Mouse (Mus musculus) layer of hippocampus, postnatal 36 days (tissue): ENCODE measurements around the gene Kif9. TPM values are rescaled to one million over a fixed set of nuclear protein-coding genes. Genes with fewer than 3 reads are reported as not detected.
A peak's percentile ranks its signal among the peaks of the same experiment; 100 is the strongest.

Experiments
- DNase-seq, 2 experiments: peaks; one replicate each; pipeline ENCODE4 v3.0.0; 2022
- total RNA-seq, 2 experiments: library from RNA; stranded (reverse); gene quantifications; 2 replicates each; pipeline ENCODE4 v1.2.3; 2021

Kif9 gene
- 1 to 10 TPM; 3.0 to 3.8 TPM for total RNA-seq

DNA sequence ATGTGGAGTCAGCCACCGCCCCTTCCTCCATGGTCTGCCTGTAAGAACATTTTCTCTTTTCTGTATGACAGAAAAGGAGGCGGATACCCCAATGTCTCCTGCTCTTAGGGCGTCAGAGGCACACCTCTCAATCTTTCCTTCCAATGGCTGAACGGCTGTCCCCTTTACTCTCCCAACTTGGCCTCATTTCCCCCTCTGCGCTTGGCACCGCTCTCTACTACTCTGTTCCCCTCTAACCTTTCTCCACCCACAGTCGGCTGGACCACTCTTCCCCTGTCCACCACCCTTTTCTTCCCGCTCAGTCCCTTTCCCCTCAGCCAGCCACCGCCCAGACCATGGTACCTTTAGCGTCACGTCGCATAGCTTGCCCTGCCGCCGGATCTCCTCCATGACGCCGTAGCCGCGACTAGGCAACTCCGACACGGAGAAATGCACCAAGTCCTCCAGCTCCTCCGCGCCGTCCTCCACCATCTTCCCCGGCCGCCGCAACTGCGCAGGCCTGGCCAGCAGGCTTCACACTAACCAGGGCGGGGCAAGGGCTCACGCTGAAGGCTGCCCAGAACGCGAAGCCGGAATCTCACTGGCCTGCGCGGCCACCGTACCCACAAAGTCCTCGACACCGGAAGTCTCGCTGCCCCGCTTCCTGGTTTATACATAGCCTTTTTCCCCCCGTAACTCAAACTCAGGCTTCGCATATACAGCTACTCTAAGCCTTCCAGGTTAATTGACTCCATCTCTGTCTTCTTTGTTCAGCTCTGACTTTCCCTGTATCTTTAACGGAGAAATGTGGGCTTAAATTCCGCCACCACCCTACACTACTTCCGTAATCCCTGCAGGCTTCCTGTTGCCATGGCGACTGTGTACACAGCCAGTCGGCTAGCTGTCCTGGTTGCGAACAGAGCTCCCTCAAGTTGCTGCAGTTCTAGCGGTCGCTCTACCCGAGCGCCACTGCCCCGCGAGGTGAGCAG is at the start of gene Kif9, which contains the start of gene Klhl18:
Kif9 (plus strand) TSS at position 835 of the 968 bp plus-strand sequence.
Klhl18 (minus strand) TSS at position 571 of the 968 bp plus-strand sequence.
- DNase-seq, result peak; percentile 97 to 98

DNA sequence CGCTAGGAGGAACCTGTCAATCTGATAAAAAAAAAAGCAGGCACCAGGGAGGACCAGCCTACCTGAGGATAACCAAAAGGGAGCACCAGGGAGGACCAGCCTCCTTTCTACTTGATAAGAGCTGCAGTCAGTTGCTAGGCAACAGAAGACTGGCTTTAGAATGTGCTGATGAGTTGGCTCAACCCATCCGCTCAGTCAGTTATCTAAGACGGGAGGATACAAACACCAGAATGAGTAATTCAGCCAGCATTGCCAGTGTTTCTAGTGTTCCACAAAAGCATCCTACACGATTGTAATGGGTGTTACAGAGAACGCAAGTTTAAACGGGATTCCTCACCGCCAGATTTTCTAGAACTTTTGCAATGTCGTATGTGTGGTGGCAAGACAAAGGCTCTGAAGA is 45.5 kb upstream of the Kif9 start:
- DNase-seq, result peak; percentile 36 to 44

DNA sequence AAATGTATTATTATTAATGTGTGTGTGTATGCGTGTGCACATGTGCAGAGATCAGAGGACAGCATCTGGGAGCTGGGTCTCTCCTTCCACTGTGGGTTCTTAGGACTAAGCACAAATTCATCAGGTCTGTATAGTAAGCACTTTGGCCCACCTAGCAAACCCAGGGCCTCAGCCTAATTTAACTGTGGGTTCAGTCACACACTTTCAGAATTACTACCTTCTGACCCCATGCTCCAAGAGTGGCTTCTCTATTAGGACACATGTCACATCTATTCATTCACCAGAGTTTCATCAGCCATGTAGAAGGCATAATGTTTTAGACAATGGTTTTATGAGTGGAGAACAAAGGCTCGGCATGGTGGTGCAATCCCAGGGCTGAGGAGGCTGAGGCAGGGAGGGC is 43.7 kb upstream of the Kif9 start:
- DNase-seq, result no peak

DNA sequence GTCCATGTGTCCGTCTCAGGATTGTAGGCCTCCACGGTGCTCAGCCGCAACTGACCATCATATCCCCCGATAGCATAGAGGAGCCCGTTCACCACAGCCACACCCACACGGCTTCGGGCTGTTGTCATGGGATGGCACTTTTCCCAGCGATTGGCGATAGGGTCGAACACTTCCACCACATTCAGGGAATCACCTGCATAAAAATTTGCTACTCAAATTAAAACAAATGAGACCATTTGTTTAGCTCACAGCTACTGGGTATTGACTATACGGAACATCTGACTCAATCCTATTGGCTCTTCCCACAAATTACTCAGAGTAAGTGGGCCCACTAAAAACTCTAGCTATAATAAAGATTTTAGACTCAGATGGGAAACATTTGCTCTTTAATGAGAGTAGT is 40.7 kb upstream of the Kif9 start:
- DNase-seq, result no peak

DNA sequence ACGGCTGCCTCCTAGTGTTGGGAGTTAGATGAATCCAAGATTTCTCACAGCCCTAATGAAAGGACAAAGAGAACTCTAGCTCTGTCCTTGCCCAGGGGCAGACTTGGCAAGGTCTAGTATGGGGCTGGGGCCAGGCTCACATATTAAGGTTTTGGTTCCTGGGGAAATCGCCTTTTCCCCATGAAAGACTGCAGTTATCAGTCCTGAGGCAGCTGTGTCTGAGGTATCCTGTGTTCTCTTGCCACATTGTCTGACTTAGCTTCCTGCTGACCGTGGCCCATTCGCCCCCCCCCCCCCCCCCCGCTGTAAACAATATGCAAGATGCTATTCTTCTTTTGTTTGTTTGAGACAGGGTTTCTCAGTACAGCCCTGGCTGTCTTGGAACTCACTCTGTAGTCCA is 36.7 kb upstream of the Kif9 start:
- DNase-seq, result no peak

DNA sequence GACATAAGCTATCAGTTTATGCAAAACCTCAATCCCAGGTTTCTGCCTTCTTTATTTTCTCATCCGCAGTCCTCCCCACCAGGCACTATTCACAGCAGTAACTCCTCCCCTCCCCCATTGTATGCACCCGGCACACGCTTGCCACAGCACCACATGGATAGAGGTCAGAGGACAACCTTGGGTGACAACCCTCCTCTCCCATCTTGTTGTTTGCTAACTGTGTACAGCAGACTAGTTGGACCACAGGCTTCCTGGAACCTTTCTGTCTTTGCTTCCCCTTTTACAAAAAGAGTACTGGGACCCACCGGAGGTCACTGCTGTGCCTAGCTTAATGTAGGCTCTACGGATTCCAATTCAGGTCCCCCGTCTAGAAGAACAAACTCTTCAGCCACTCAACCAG is 36.2 kb upstream of the Kif9 start:
- no peak for DNase-seq

DNA sequence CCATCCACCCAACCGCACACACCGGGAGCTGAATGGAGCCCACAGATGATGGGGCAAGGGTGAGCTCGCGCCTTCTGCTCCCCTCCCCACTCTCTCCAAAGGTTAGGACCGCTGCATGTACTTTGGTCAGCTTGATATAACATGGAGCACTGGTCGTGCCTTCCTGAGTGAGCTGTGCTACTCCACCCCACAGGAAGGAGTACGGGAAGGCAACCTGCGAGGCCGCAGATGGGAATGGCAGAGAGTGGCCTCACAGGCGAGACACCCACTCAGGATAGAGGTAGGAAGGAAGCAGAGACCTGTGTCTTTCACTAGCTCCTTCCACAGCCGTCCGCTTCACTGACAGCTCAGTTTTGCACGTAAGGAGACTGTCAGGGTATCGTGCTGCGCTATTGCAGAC is 28.4 kb upstream of the Kif9 start:
- DNase-seq, result no peak

DNA sequence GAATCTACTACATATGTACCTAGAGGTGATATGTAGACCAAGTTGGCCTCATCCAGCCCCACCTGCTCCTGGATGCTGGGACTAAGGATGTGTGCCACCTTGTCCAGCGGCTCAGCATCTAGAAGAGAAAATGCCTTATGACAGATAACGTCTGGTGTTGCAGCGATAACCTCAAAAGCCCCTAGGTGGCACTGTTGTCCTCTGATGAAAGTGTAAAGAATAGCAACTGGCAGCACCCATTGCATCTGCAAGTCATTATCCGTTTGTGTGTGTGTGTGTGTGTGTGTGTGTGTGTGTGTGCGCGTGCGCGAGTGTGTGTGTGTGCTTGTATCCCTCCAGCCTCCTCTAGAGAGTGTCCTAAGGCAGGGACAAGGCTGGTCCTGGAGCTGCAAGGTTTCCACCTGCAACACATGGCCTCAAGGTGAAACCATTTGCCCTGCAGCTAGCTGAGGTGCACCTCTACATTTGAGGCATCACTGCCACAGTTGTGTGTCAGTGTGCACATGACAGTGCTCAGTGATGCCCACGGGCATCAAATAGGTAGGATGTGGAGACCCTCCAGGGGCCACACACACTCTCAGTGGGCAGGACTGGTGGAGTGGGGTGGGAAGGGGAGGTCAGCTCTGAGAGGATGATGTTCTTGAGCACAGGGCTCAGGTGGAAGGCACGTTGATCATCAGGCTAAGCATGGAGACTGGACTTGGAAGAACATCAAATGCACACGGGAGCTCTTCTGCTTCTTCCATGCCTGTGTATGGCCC is 27.7 kb upstream of the Kif9 start:
- peak; percentile 64 for DNase-seq

DNA sequence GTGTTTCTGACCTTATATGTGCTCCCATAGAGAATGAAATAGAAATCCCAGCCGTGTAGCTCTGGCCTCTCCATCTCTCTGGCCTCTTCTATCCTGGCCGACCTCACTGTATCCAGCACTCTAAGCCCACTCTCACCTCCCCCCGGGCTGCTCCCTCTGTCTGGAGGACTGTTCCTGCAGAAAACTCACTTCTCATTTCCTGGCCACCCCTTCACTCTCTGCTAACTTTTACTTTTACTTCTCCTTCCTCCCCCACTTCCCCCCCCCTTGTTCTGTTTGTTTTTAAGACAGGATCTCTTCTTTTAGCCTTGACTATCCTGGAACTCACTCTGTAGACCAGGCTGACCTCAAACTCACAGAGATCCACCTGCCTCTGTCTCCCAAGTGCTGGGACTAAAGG is 24.2 kb upstream of the Kif9 start:
- no peak for DNase-seq

DNA sequence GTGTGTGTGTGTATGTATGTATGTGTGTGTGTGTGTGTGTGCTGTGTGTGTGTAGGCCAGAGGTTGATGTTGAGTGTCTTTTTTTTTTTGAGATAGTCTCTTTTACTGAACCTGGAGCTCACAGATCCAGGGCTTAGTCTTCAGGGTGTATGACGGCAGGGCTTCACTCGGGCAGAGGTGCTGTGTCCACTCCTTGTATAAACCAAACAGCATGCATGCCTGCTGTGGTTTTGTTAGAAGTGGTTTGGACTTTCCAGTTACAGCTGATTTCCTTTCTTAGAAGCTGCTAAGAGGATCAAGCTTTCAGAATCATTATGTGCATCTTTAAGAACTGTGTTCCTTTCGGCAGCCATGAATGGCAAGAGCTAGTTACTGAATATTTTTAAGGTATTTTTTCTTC is 18.8 kb upstream of the Kif9 start:
- DNase-seq, result no peak

DNA sequence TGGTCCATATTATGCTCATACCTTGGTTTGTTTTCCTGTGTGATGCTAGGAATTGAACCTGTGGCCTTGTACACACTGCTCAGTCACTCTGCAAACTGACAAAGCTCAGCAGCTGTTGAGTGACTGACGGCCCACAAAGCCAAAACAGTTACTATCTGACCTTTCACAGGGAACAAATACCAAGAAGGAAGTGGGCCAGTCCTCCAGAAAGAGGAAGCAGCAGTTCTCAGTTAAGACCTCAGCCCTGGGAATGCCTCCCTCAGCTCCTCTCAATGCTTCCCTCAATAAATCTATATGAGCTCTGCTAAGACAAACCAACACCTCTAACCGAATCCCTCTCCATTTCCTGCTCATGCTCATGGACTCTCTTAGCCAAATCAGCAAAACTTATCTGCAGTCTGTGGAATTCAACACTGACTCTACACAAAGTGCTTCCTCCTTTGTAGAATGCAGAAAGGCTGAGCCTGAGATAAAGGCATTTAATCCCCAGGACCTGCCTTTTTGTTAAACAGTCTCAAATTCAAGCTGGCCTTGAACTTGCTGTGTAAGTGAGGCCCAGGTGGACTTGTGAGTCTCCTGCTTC is 17.5 kb upstream of the Kif9 start:
- no peak for DNase-seq

DNA sequence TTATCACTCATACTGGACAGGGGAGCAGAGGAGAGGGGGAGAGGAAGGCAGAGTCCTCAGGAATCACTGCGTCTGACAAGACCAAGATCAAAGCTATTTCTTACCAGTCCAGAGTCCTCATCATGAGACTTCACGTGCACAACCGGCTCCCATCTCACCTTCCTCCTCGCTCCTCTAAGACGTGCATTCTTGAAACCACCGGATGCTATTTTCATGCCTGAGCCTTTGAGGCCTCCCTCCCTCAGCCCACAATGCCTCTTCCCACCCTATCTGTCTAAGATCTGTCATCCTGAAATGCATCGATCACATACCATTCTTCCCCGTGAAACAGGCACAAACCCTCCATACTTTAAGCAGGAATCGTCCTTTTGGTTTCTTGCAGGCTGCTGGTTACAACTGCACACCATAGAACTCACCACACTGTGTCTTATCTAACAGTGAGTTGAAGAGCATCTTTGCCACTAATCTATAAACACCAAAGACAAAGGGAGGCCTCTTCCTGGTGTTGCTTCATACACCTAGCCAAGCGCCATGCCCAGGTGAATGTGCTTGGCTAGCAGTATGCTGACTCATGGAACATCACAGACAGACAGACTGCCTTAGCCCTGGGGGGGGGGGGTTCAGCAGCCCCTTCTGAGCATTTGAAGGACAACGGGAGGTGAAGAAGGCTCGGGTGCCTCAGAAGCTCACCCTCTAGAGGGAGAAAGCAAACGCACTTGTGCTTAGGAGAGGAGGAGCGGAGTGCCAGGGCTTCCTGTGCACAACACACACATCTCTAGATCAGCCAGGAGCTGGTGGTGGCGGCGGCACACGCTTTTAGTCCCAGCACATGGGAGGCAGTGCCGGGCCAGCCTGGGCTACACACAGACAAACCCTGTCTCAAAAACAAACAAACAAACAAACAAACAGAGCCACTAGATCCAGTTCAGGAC is 15.6 kb upstream of the Kif9 start:
- no peak for DNase-seq

DNA sequence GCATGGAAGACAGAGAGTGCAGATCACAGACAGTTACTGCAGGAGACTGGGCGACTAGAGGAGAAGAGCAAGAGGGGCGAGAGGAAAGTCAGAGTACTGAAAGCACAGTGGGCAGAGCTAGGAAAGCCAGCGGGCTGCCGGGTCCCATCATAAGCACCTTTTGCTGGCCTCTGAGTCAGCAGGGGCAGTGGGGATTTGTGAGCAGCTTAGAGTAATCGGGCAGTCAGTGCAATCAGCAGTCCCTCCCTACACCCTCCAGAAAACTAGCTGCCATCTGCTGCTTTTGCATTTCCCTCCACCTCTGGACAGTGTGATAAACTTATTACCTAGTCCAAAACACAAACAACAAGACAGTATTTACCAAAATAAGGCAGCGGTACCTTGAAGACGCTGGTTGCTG is 14.4 kb upstream of the Kif9 start:
- DNase-seq, result no peak

DNA sequence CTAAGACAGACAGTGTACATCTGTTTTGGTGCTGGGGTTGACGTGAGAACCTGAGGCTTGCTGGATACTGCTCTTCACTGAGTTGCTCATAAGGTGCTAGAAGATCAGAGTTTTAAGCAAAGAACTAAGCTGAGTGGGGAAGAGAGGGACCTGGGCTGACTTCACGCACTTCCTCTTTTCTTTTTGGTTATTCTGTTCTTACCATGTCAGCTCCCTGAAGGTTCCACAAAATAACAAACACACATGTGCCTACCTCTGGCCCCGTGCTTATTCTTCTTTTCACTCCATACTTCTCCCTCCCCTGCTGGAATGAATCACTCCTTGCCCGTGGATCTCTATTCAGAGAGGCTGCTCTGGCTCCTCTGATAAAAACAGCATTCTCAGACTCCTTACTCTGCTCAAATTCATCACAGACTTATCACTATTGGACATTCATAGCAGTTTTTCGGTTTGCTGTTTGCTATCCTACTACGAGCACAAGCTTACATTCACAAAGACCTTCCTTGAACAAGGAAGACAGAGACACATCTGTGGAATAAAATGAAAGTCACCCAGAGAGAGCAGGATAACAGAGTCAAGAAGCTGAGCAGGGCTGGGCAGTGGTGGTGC is 12.7 kb upstream of the Kif9 start:
- no peak for DNase-seq

DNA sequence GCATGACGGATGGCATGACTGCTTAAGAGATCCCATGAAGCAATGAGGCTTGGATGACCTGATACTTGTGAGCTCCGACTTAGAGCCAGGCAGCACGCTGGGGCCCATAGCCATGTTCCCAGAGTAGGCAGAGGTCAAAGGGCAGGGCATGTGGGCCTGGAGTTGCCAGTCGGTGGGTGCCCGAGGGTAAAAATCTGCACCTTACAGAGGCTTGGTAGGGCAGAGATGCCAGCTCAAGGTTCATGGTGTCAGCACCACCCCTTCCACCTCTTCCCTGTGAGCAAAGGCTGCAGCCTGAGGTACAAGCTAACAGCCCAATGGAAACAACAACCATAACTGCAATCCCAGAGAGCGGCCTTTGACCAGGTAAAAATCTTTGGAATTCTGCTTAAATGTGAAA is 11.4 kb upstream of the Kif9 start:
- no peak for DNase-seq

DNA sequence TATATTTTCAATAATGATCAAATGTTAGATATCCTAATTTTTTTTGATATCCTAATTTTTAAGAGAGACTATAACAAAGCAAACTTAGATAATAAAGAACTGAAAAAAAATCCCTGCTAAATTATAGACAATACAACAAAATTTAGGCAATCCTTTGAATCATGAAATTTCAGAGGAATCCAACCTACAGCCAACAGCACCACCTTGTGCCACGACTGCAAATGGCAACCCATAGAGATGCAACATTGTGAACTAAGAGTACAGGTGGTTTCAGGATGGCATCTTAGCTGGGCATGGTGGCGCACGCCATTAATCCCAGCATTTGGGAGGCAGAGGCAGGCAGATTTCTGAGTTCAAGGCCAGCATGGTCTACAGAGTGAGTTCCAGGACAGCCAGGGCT is 10.6 kb upstream of the Kif9 start:
- no peak for DNase-seq

DNA sequence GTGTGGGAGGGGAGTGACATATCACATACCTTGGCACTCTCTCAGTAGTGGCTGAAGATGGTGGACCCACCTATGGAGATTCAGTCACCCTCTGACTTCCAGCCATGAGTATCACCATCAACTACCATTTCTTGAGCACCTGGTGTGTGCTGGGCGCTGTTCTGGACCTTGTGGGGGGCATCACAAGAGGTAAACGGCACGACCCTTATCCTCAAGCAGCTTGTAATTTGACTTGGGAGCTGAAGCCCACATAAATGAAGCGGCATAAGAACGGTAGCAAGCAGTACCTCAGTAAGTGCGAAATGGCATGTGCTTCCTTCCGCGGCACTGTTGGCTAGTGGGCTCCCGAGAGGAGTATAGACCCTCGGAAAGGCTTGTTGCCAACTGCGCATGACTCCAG is 1.2 kb downstream of the Kif9 start:
- DNase-seq, result no peak

DNA sequence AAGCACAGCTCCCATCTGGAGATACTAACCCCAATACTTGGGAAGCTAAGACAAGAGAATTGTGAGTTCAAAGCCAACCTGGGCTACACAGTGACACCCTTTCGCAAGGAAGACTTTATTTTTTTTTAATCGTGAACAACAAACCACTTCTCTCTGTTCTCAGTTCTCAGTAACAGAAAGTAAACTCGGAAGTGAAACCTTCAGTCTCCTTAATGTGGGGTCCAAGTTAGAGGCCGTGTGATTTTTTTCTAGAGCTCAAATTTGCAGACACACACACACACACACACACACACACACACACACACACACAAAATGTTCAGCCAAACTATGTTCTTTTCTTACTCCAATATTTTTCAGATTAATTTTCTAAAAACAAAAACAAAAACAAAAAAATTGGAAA is 1.9 kb downstream of the Kif9 start:
- no peak for DNase-seq

DNA sequence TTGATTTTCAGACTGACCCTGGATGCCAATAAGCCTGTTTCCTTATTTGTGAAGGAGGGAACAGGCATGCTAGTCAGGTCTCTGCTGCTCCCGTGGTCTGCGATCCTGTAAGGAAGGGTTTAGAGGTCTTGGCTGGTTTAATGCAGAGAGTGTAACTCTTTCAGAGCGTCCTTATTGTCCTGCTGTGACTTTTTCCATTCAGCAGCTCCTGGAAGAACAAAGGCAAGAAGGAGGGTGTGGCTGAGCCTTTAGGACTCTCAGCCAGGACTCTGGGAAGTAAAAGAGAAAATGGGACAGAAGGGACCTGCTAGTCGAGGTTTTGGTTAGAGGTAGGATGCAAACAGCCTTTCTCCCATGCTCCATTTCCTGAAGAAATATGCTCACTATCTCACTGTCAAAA is 12.1 kb downstream of the Kif9 start:
- DNase-seq, result no peak

DNA sequence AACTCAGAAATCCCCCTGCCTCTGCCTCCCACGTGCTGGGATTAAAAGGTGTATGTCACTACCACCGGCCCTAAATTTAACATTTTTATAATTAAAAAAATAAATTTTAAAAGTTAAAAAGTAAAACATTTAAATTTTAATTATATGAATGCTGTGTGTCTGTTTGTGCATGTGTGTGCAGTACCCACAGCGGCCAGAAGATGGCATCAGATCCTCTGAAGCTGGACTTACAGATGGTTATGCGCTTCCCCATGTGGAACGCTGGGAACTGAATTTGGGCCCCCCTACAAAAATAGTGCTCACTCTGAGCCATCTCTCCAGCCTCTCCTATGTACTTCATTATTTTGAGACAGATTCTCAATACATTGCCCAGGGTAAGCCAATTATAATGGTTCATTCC is 14.2 kb downstream of the Kif9 start:
- no peak for DNase-seq

DNA sequence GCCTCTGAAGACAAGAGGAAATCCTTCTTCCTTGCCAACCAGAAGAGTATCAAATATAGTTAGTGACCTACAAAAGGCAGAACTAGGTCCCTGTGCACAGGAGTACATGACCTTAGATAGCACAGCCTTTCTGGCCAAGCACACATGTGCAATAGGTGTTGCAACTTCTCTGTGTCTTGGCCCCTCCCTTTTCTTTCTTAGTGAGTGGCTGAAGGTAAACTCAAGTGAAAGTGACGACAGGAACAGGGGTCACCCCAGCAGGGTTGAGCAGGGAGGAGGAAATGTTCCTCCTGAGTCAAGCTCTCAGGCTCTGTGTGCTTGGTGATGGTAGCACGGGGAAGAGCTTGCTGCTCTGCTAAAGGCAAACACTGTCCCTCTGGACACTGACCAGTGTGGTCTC is 49.0 kb downstream of the Kif9 start:
- no peak for DNase-seq
